Mouse (Mus musculus): ENCODE measurements around the gene Mier2. TPM values are rescaled to one million over a fixed set of nuclear protein-coding genes. Genes with fewer than 3 reads are reported as not detected.

The Mier2 gene
- total and polyA plus RNA-seq, 3 experiments = 22.4 to 30.2 (median 26.7) TPM

- H3K9ac ChIP-seq (ENCODE audit: insufficient read depth, low read depth) = no peak overlapping the region
These were observed 13.5 kb downstream of the Mier2 start for GRCm38 (mm10) chr10:79541522-79541921.

GRCm38 (mm10) chr10:79540746-79541145 lies 14.3 kb downstream of the Mier2 start:
- Histone ChIP-seq H3K36me3 (replicated peaks in 1 of 2; ENCODE audit: control insufficient read depth in 1 of 2, insufficient read depth in 1 of 2, low read length in 1 of 2) (peaks cover 59 to 80% of the 10 kb centered on the region in 2 experiments), H3K27me3 (replicated peaks) (no peaks in the 10 kb centered on the region), H3K9ac (ENCODE audit: insufficient read depth, low read depth) (no peak overlapping the region), H3K4me1 (ENCODE audit: control insufficient read depth in 1 of 2, insufficient read depth in 2 of 2) (peaks cover 0 to 13% of the 10 kb centered on the region in 2 experiments; a peak in 2 of 4 replicates), H3K4me3 (replicated peaks in 1 of 3; ENCODE audit: low read depth in 2 of 3, low read length in 2 of 3, poor library complexity in 1 of 3) (no peak overlapping the region), H3K79me2 (replicated peaks; ENCODE audit: control insufficient read depth, extremely low read depth, insufficient read depth, poor library complexity, severe bottlenecking) (no peaks in the 10 kb centered on the region), H3K27ac (ENCODE audit: insufficient read depth, low read depth) (no peak overlapping the region), H3K4me2 (ENCODE audit: insufficient read depth, low read depth, poor library complexity, severe bottlenecking) (no peak overlapping the region), H3K9me3 (replicated peaks; ENCODE audit: low read length) (no peaks in the 10 kb centered on the region)
- TF ChIP-seq MAZ (IDR thresholded peaks at IDR 0.05; ENCODE audit: low read depth, low read length) (no peak), JUND (conservative IDR thresholded peaks at IDR 0.05; ENCODE audit: low read depth, low read length) (no peak), SMC3 (IDR thresholded peaks at IDR 0.05; ENCODE audit: low read depth, low read length) (no peak), POLR2A (IDR thresholded peaks at IDR 0.05; ENCODE audit: low read depth, low read length) (no peak), IRF4 (IDR thresholded peaks at IDR 0.05; ENCODE audit: low read depth, low read length) (no peak), ELF1 (IDR thresholded peaks at IDR 0.05; ENCODE audit: low read depth, low read length) (no peak), USF1 (IDR thresholded peaks at IDR 0.05; ENCODE audit: low read depth, low read length) (no peak), MAFK (IDR thresholded peaks at IDR 0.05; ENCODE audit: insufficient replicate concordance, low read length) (no peak), BHLHE40 (IDR thresholded peaks at IDR 0.05; ENCODE audit: low read depth, low read length) (no peak), UBTF (IDR thresholded peaks at IDR 0.05; ENCODE audit: low read depth, low read length) (no peak), NRF1 (IDR thresholded peaks at IDR 0.05; ENCODE audit: low read depth, low read length) (no peak), CTCF (conservative IDR thresholded peaks at IDR 0.05 in 1 of 2, IDR thresholded peaks at IDR 0.05 in 1 of 2; ENCODE audit: low read depth in 2 of 2, low read length in 2 of 2) (no peak), ZC3H11A (IDR thresholded peaks at IDR 0.05; ENCODE audit: low read depth, low read length) (no peak), JUN (IDR thresholded peaks at IDR 0.05; ENCODE audit: insufficient read depth, low read depth, low read length) (no peak), ETS1 (conservative IDR thresholded peaks at IDR 0.05; ENCODE audit: low read depth, low read length) (no peak)
- DNase-seq (ENCODE audit: extremely low read depth) = no peak
- dilution Hi-C loops (cut with MboI; ENCODE audit: extremely low pct_ligation_motif_present, extremely low pct_unique_long_range_greater_than_20kb, low sequenced_read_pairs) (no loop called here), in situ Hi-C loops (cut with MboI; ENCODE audit: low pct_ligation_motif_present, low pct_unique_long_range_greater_than_20kb, low sequenced_read_pairs) (no loop called here)

More at GRCm38 (mm10) chr10:79541522-79541921, 13.5 kb downstream of the Mier2 start:
- no peak overlapping the region for H3K4me3 ChIP-seq (replicated peaks in 1 of 3; ENCODE audit: low read depth in 2 of 3, low read length in 2 of 3, poor library complexity in 1 of 3)
- H3K27ac ChIP-seq (ENCODE audit: insufficient read depth, low read depth) = no peak overlapping the region
- no peaks in the 10 kb centered on the region for H3K79me2 ChIP-seq (replicated peaks; ENCODE audit: control insufficient read depth, extremely low read depth, insufficient read depth, poor library complexity, severe bottlenecking)
- H3K4me1 ChIP-seq (ENCODE audit: control insufficient read depth in 1 of 2, insufficient read depth in 2 of 2) = peaks cover 0 to 13% of the 10 kb centered on the region in 2 experiments; a peak in 2 of 4 replicates
- DNase-seq (ENCODE audit: extremely low read depth) = no peak
- dilution Hi-C loops (cut with MboI; ENCODE audit: extremely low pct_ligation_motif_present, extremely low pct_unique_long_range_greater_than_20kb, low sequenced_read_pairs) = no loop called here
- H3K36me3 ChIP-seq (replicated peaks in 1 of 2; ENCODE audit: control insufficient read depth in 1 of 2, insufficient read depth in 1 of 2, low read length in 1 of 2) = peaks cover 65 to 88% of the 10 kb centered on the region in 2 experiments
- no peaks in the 10 kb centered on the region for H3K27me3 ChIP-seq (replicated peaks)
- H3K4me2 ChIP-seq (ENCODE audit: insufficient read depth, low read depth, poor library complexity, severe bottlenecking) = no peak overlapping the region
- TF ChIP-seq JUND (conservative IDR thresholded peaks at IDR 0.05; ENCODE audit: low read depth, low read length) (no peak), CHD2 (IDR thresholded peaks at IDR 0.05; ENCODE audit: low read length) (no peak), MXI1 (IDR thresholded peaks at IDR 0.05; ENCODE audit: low read depth, low read length) (no peak)
- in situ Hi-C loops (cut with MboI; ENCODE audit: low pct_ligation_motif_present, low pct_unique_long_range_greater_than_20kb, low sequenced_read_pairs) = no loop called here
- no peaks in the 10 kb centered on the region for H3K9me3 ChIP-seq (replicated peaks; ENCODE audit: low read length)
